Mouse (Mus musculus) gonadal fat pad, adult 2 months (tissue): ENCODE measurements around the gene Gm10256. TPM values are rescaled to one million over a fixed set of nuclear protein-coding genes. Genes with fewer than 3 reads are reported as not detected.
"Not testable (repeated sequence)": the region's sequence is repeated elsewhere in the genome, so short reads cannot be mapped to it uniquely, and the experiment has no call there.

ENCODE experiments used
- DNase-seq: peaks from one replicate; pipeline ENCODE4 v3.0.0-alpha.2; 2012; ENCODE audit warnings: low read depth
- polyA plus RNA-seq: library from polyadenylated mRNA; depleted of rRNA; stranded (reverse); fragments of >200 nt; gene quantifications from 2 replicates; pipeline ENCODE4 v1.2.3, GENCODE M21; 2012; rRNA removed

Gene Gm10256
- not detected in 2 replicates for polyA plus RNA-seq

- not testable (repeated sequence) for DNase-seq
These were observed at the start of gene Gm10256, which contains the start of gene Rbmy for GRCm38 (mm10) chrY:2830380-2830779. Gene Gm10256, plus strand, starts transcription at chrY:2830699. Gene Rbmy, plus strand, starts transcription at chrY:2830680.

GRCm38 (mm10) chrY:2796105-2796504, 34.4 kb upstream of the Gm10256 start, which contains the start of gene Gm4064:
Gene Gm4064, minus strand, starts transcription at chrY:2796205.
- not testable (repeated sequence) for DNase-seq

- DNase-seq = not testable (repeated sequence)
These were observed 70.2 kb downstream of the Gm10256 start, which contains the start of gene Gm10352 for GRCm38 (mm10) chrY:2900689-2901088. Gene Gm10352, plus strand, starts transcription at chrY:2900989.

Other genes starting within 250 kb of the Gm10256 start
- not detected in 2 replicates for gene H2al2c, start 231.6 kb upstream of the Gm10256 start, polyA plus RNA-seq
- not detected in 2 replicates for gene Sry, start 167.0 kb upstream of the Gm10256 start, polyA plus RNA-seq
- not detected in 2 replicates for gene H2al2b, start 110.0 kb upstream of the Gm10256 start, polyA plus RNA-seq
- gene Gm4064, start 34.5 kb upstream of the Gm10256 start, polyA plus RNA-seq = not detected in 2 replicates
- gene Rbmy, start within 50 bp of the Gm10256 start, polyA plus RNA-seq = not detected in 2 replicates
- 0.08 TPM in 1 of 2 replicates, not detected in the other for gene Gm10352, start 70.3 kb downstream of the Gm10256 start, polyA plus RNA-seq
- gene Gm29289, start 101.9 kb downstream of the Gm10256 start, polyA plus RNA-seq = not detected in 2 replicates